Mouse (Mus musculus): ENCODE measurements at regions not wholly inside any gene's neighbourhood (a gene's known extent, or its start where the extent isn't known, plus 50 kb on each side); places are given as distances from the start of the nearest gene placed in this dataset.

DNA sequence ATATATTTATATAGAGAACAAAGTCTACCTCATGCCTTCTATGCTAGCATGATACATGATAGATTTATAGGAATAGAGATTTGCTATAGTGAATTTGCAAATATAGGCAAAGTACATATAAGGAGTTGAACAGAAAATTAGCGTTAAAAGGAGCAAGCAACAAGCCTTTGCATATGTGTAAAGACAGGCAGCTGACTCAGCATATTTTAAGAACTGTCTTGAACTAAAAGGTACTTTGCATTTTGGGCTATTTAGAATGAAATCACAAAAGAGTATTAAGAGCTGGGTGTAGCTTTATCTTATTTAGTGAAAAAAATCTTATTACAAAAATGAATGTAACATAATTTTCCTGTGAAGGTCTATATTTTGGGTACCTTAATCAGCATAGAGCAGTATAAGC lies 149.9 kb upstream of the Syt1 start:
- no peak overlapping the region for H3K9ac ChIP-seq (replicated peaks; ENCODE audit: low read length)
- ATAC-seq (replicated peaks; ENCODE audit: insufficient number of reproducible peaks, low FRiP score, low TSS enrichment, low read depth), result no peak
- no peaks in the 10 kb centered on the region for H3K36me3 ChIP-seq (replicated peaks; ENCODE audit: control insufficient read depth, insufficient read depth, low read depth, low read length)
- H3K4me2 ChIP-seq (ENCODE audit: low read depth, low read length), result no peak overlapping the region
- H3K4me1 ChIP-seq (ENCODE audit: control insufficient read depth, insufficient read depth, low read length), result no peaks in the 10 kb centered on the region
- 91% methylated on average over 1 of the region's 1 CpGs for WGBS
- DNase-seq (ENCODE audit: low spot score), result no peak
- no peaks in the 10 kb centered on the region for H3K9me3 ChIP-seq (replicated peaks; ENCODE audit: control insufficient read depth, low read length)
- H3K27ac ChIP-seq (replicated peaks; ENCODE audit: low read depth, low read length), result no peak overlapping the region
- no peak overlapping the region for H3K4me3 ChIP-seq (ENCODE audit: low read depth, low read length)
- H3K27me3 ChIP-seq (ENCODE audit: control insufficient read depth, insufficient read depth, low read length), result no peaks in the 10 kb centered on the region

DNA sequence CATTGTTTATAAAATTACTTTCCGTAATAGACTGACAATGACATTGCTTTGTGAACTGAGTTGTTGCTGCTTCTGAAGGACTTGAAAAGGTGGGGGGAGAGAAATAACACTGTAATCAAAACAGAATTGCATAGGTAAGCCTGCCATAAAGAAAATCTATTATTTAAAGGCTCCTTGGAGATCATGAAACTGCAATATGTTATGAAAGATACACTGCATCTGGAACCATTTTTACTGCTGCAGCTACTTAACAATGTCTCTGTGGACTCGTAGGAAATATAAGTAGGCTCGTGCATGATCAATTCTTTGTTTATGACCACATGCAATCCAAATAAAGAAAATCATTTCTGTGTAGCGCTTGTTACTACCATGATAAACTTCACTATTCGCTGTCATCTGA lies 145.0 kb upstream of the Syt1 start:
- no peak overlapping the region for H3K9ac ChIP-seq (replicated peaks; ENCODE audit: low read length)
- ATAC-seq (replicated peaks; ENCODE audit: insufficient number of reproducible peaks, low FRiP score, low TSS enrichment, low read depth) (no peak), DNase-seq (ENCODE audit: low spot score) (peak; percentile 2)
- no peak overlapping the region for H3K27ac ChIP-seq (replicated peaks; ENCODE audit: low read depth, low read length)
- H3K4me2 ChIP-seq (ENCODE audit: low read depth, low read length), result no peak overlapping the region
- H3K9me3 ChIP-seq (replicated peaks; ENCODE audit: control insufficient read depth, low read length), result no peaks in the 10 kb centered on the region
- no peaks in the 10 kb centered on the region for H3K4me1 ChIP-seq (ENCODE audit: control insufficient read depth, insufficient read depth, low read length)
- WGBS, result 73% methylated on average over 5 of the region's 5 CpGs
- no peaks in the 10 kb centered on the region for H3K27me3 ChIP-seq (ENCODE audit: control insufficient read depth, insufficient read depth, low read length)
- no peak overlapping the region for H3K4me3 ChIP-seq (ENCODE audit: low read depth, low read length)
- no peaks in the 10 kb centered on the region for H3K36me3 ChIP-seq (replicated peaks; ENCODE audit: control insufficient read depth, insufficient read depth, low read depth, low read length)

DNA sequence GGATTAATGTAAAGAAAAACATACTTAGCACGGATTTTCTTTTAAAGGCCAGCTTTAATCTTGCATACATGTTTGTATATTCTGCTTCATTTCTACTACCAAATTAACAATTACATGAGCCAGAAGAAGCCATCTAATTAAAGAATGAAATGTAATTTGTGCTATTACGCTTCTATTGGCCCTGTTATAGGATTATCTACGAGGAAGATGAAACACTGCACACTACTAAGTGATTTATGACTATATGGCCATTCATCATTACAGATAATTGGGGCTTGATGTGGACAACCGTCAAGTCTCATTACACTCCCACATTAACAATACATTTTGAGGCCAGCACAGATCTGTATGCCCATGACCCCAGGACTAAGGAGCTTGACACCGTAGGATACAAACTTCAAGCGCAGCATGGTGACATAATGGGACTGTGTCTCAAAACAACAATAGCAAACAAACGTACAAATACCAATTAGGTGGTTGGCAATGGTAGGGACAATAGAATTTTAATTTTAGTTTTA lies 129.7 kb upstream of the Syt1 start:
- Histone ChIP-seq H3K27ac (replicated peaks; ENCODE audit: low read depth, low read length) (no peak overlapping the region), H3K9ac (replicated peaks; ENCODE audit: low read length) (no peak overlapping the region), H3K27me3 (ENCODE audit: control insufficient read depth, insufficient read depth, low read length) (no peaks in the 10 kb centered on the region), H3K4me1 (ENCODE audit: control insufficient read depth, insufficient read depth, low read length) (no peaks in the 10 kb centered on the region), H3K4me2 (ENCODE audit: low read depth, low read length) (no peak overlapping the region), H3K36me3 (replicated peaks; ENCODE audit: control insufficient read depth, insufficient read depth, low read depth, low read length) (no peaks in the 10 kb centered on the region), H3K4me3 (ENCODE audit: low read depth, low read length) (no peak overlapping the region), H3K9me3 (replicated peaks; ENCODE audit: control insufficient read depth, low read length) (no peaks in the 10 kb centered on the region)
- DNase-seq (ENCODE audit: low spot score), result no peak
- WGBS, result 85% methylated on average over 7 of the region's 7 CpGs
- ATAC-seq (replicated peaks; ENCODE audit: insufficient number of reproducible peaks, low FRiP score, low TSS enrichment, low read depth), result no peak

- DNase-seq (ENCODE audit: low spot score), result no peak
- ATAC-seq (replicated peaks; ENCODE audit: insufficient number of reproducible peaks, low FRiP score, low TSS enrichment, low read depth), result no peak
- Histone ChIP-seq H3K4me1 (ENCODE audit: control insufficient read depth, insufficient read depth, low read length) (no peaks in the 10 kb centered on the region), H3K9me3 (replicated peaks; ENCODE audit: control insufficient read depth, low read length) (no peaks in the 10 kb centered on the region), H3K4me3 (ENCODE audit: low read depth, low read length) (no peak overlapping the region), H3K9ac (replicated peaks; ENCODE audit: low read length) (no peak overlapping the region), H3K36me3 (replicated peaks; ENCODE audit: control insufficient read depth, insufficient read depth, low read depth, low read length) (no peaks in the 10 kb centered on the region), H3K27ac (replicated peaks; ENCODE audit: low read depth, low read length) (no peak overlapping the region), H3K4me2 (ENCODE audit: low read depth, low read length) (no peak overlapping the region), H3K27me3 (ENCODE audit: control insufficient read depth, insufficient read depth, low read length) (no peaks in the 10 kb centered on the region)
- WGBS, result 70% methylated on average over 3 of the region's 3 CpGs
Observed at GRCm38 (mm10) chr10:109136763-109137732, 126.3 kb upstream of the Syt1 start.

DNA sequence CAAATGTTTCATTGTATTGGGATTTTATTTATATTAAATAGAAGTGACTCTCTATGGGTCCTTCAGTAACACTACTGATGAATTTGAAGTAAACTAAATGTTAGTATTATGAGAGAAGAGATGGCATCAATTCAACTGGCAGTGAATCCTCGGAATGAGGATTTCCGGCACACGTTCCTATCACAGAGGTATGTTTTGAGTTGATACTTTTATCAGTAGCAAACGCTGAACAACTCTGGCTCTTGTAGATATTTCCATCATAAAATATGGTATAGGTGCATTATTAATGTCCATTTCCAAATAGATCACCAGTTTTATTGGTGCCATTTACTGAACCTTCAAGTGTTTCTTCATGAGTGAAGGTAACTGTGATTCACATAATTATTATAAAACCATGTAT lies 123.7 kb upstream of the Syt1 start:
- no peaks in the 10 kb centered on the region for H3K9me3 ChIP-seq (replicated peaks; ENCODE audit: control insufficient read depth, low read length)
- no peak overlapping the region for H3K9ac ChIP-seq (replicated peaks; ENCODE audit: low read length)
- no peaks in the 10 kb centered on the region for H3K27me3 ChIP-seq (ENCODE audit: control insufficient read depth, insufficient read depth, low read length)
- H3K4me1 ChIP-seq (ENCODE audit: control insufficient read depth, insufficient read depth, low read length), result no peaks in the 10 kb centered on the region
- no peak for ATAC-seq (replicated peaks; ENCODE audit: insufficient number of reproducible peaks, low FRiP score, low TSS enrichment, low read depth)
- H3K27ac ChIP-seq (replicated peaks; ENCODE audit: low read depth, low read length), result no peak overlapping the region
- no peak overlapping the region for H3K4me2 ChIP-seq (ENCODE audit: low read depth, low read length)
- H3K4me3 ChIP-seq (ENCODE audit: low read depth, low read length), result no peak overlapping the region
- WGBS, result 92% methylated on average over 4 of the region's 4 CpGs
- no peaks in the 10 kb centered on the region for H3K36me3 ChIP-seq (replicated peaks; ENCODE audit: control insufficient read depth, insufficient read depth, low read depth, low read length)
- no peak for DNase-seq (ENCODE audit: low spot score)

DNA sequence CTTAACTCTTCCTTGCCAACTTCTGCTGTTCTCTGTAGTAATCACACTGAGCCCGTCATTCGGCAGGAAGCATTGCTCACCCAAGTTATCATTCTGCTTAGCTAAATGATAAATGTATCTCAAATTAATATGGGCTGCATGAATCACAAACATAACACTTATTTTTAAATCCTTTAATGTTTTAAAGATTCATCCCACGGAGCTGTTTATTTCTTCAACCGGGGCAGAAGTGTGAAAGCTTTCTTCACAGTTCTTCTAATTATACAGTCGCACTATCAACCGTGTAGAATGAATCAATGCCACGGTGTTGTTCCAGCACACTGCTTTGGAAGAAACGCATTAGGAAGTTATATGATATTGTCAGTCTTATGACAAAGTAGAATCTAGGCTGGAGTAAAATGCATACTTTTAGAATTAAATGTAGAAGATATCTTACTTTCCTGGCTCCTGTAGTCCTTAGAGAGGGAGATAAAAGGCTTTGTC lies 121.3 kb upstream of the Syt1 start:
- Histone ChIP-seq H3K4me1 (ENCODE audit: control insufficient read depth, insufficient read depth, low read length) (no peaks in the 10 kb centered on the region), H3K27me3 (ENCODE audit: control insufficient read depth, insufficient read depth, low read length) (no peaks in the 10 kb centered on the region), H3K4me3 (ENCODE audit: low read depth, low read length) (no peak overlapping the region), H3K36me3 (replicated peaks; ENCODE audit: control insufficient read depth, insufficient read depth, low read depth, low read length) (no peaks in the 10 kb centered on the region), H3K9ac (replicated peaks; ENCODE audit: low read length) (no peak overlapping the region), H3K27ac (replicated peaks; ENCODE audit: low read depth, low read length) (no peak overlapping the region), H3K4me2 (ENCODE audit: low read depth, low read length) (no peak overlapping the region), H3K9me3 (replicated peaks; ENCODE audit: control insufficient read depth, low read length) (no peaks in the 10 kb centered on the region)
- WGBS, result 85% methylated on average over 8 of the region's 8 CpGs
- ATAC-seq (replicated peaks; ENCODE audit: insufficient number of reproducible peaks, low FRiP score, low TSS enrichment, low read depth) (no peak), DNase-seq (ENCODE audit: low spot score) (no peak)

- ATAC-seq (replicated peaks; ENCODE audit: insufficient number of reproducible peaks, low FRiP score, low TSS enrichment, low read depth) (no peak; the same call in 1 of the 2 replicates), DNase-seq (ENCODE audit: low spot score) (no peak)
- H3K4me3 ChIP-seq (ENCODE audit: low read depth, low read length), result no peak overlapping the region
- no peaks in the 10 kb centered on the region for H3K27me3 ChIP-seq (ENCODE audit: control insufficient read depth, insufficient read depth, low read length)
- no peak overlapping the region for H3K4me2 ChIP-seq (ENCODE audit: low read depth, low read length)
- H3K9me3 ChIP-seq (replicated peaks; ENCODE audit: control insufficient read depth, low read length), result no peaks in the 10 kb centered on the region
- no peaks in the 10 kb centered on the region for H3K36me3 ChIP-seq (replicated peaks; ENCODE audit: control insufficient read depth, insufficient read depth, low read depth, low read length)
- no peaks in the 10 kb centered on the region for H3K4me1 ChIP-seq (ENCODE audit: control insufficient read depth, insufficient read depth, low read length)
- WGBS, result 83% methylated on average over 1 of the region's 1 CpGs
- no peak overlapping the region for H3K9ac ChIP-seq (replicated peaks; ENCODE audit: low read length)
- no peak overlapping the region for H3K27ac ChIP-seq (replicated peaks; ENCODE audit: low read depth, low read length)
Observed at GRCm38 (mm10) chr10:109129552-109130110, 118.8 kb upstream of the Syt1 start.

DNA sequence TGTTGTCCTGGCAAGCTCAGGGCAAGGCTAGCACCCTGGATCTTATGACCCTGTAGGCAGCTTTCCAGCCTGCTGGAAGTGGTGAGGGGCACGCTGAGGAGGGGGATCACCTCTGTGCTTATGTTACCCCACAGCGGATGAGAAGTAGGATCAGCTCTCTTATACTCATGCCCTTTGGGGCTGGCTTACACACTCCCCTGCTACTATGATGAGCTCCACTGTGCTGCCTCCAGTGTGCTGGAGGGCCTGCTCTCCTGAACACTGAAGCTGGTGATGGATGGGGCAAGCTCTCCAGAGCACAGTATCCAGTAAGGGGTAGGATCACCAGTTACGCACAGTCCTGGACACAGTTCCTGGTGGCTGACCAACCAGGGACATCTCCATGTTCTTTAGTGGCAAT lies 118.3 kb upstream of the Syt1 start:
- Histone ChIP-seq H3K36me3 (replicated peaks; ENCODE audit: control insufficient read depth, insufficient read depth, low read depth, low read length) (no peaks in the 10 kb centered on the region), H3K4me1 (ENCODE audit: control insufficient read depth, insufficient read depth, low read length) (no peaks in the 10 kb centered on the region), H3K9ac (replicated peaks; ENCODE audit: low read length) (no peak overlapping the region), H3K27ac (replicated peaks; ENCODE audit: low read depth, low read length) (no peak overlapping the region), H3K4me2 (ENCODE audit: low read depth, low read length) (no peak overlapping the region), H3K27me3 (ENCODE audit: control insufficient read depth, insufficient read depth, low read length) (no peaks in the 10 kb centered on the region), H3K9me3 (replicated peaks; ENCODE audit: control insufficient read depth, low read length) (no peaks in the 10 kb centered on the region), H3K4me3 (ENCODE audit: low read depth, low read length) (no peak overlapping the region)
- WGBS, result 98% methylated on average over 3 of the region's 3 CpGs
- DNase-seq (ENCODE audit: low spot score) (no peak), ATAC-seq (replicated peaks; ENCODE audit: insufficient number of reproducible peaks, low FRiP score, low TSS enrichment, low read depth) (no peak)

Data from embryonic facial prominence, embryonic 11.5 days (tissue).